Mouse (Mus musculus) cerebellum, postnatal 36 days (tissue): ENCODE measurements at regions not wholly inside any gene's neighbourhood (a gene's known extent, or its start where the extent isn't known, plus 50 kb on each side); places are given as distances from the start of the nearest gene placed in this dataset.

Experiments
- DNase-seq, 2 experiments: peaks; one replicate each; pipeline ENCODE4 v3.0.0; 2021 to 2022; ENCODE audit warnings: mixed read lengths in 2 of 2

DNA sequence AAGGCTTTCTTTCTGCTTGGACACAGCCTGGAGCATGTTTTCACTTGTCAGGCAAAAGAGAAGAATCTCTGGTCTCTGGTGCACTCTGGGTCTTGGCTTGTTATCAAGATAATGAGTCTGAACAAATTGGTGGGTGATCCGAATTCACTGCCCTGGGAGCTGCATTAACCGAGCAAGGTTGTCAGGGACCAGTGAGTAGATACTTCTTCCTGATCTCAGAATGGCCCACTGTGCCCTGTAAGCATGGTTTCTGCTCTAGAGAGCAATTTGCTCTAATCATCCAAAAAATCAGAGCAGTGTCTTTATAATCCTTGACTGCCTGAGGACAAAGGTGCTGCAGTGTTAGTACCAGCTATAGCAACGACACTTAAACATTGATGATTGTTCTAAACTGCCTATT lies 97.2 kb upstream of the 1500015O10Rik start:
- no peak for DNase-seq

DNA sequence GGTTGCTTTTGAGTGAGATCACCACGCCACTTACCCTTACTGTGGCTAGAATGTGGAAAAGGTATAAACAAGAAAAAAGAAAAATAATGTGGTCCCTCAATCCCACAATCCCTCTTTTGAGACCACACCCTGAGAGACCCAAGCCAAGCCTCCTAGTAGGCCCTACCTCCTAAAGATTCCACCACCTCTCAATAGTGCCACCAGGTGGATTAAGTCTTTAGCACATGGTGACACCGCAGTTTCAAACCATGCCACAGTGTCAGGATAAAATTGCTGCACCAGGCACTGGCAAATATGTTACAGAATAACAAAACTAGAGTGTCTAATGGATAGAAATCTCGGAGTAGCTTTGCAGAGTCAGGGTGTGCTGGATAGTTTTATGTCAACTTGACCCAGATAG lies 94.7 kb upstream of the 1500015O10Rik start:
- peak; percentile 12 to 34 for DNase-seq

DNA sequence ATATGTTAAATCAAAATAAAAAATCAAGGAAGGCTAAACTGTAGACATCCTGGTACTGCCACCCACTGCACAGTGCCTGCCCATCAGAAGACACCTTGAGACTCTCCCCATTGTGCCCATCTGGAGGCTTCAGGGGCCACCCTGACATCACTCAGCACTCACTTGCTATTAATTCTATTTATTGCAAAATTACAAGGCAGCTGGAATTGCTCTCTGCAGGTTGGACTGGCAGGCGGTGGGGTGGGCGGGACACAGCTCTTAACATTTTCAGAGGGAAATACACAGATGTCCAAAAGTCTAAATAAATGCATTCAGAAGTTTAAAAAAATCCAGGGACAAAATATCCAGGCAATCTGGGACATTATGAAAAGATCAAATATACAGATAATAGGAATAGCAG lies 92.4 kb upstream of the 1500015O10Rik start:
- DNase-seq: no peak

DNA sequence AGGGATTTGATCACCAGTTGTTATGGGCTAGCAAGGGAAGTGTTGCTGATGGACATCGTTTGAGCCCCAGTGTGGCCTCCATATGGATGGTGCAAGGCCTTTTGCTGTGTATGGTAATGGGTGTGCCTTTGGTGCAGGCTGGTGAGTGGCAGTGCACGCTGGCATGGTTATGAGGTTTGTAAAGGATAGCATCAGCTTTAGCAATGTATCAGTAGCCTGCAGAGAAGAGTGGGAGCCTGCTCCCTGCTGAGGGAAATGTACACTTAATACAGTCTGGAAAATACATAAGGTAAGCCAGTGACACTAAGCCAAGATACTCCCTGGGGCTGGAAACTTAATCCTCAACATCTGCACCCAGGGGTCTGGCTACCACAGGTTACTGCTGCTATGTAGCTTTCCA lies 58.4 kb upstream of the 1500015O10Rik start:
- DNase-seq: no peak
